Mouse (Mus musculus): ENCODE measurements around the gene R3hdm2. TPM values are rescaled to one million over a fixed set of nuclear protein-coding genes. Genes with fewer than 3 reads are reported as not detected.

The R3hdm2 gene
- total RNA-seq (2021): 100 to 1,000 TPM; 118 to 153 TPM
- long read RNA-seq, experiment 1, full-length matches to known transcripts: 39 of 122 reads
- long read RNA-seq, experiment 1, partial matches to known transcripts: 36 of 122 reads
- long read RNA-seq, experiment 1, other reads (novel, unspliced or antisense): 47 of 122 reads
- long read RNA-seq, experiment 2, full-length matches to known transcripts: 40 of 119 reads
- long read RNA-seq, experiment 2, partial matches to known transcripts: 34 of 119 reads
- long read RNA-seq, experiment 2, other reads (novel, unspliced or antisense): 45 of 119 reads

- TF ChIP-seq CTCF (IDR thresholded peaks at IDR 0.05): no peak
- intact Hi-C loops (cut with DNase I): loop anchor here (5.0 kb wide), 1 partner anchor 47 kb away; no protein-coding TSS in a partner anchor
- DNase-seq: peak; percentile 96
- Histone ChIP-seq H3K27ac (peak within 1 kb of the TSS; percentile 97), H3K4me3 (peak within 1 kb of the TSS; percentile 93)
Observed at GRCm38 (mm10) chr10:127380251-127380691, at the start of gene R3hdm2. Gene R3hdm2, plus strand, starts transcription at chr10:127380327.

DNA sequence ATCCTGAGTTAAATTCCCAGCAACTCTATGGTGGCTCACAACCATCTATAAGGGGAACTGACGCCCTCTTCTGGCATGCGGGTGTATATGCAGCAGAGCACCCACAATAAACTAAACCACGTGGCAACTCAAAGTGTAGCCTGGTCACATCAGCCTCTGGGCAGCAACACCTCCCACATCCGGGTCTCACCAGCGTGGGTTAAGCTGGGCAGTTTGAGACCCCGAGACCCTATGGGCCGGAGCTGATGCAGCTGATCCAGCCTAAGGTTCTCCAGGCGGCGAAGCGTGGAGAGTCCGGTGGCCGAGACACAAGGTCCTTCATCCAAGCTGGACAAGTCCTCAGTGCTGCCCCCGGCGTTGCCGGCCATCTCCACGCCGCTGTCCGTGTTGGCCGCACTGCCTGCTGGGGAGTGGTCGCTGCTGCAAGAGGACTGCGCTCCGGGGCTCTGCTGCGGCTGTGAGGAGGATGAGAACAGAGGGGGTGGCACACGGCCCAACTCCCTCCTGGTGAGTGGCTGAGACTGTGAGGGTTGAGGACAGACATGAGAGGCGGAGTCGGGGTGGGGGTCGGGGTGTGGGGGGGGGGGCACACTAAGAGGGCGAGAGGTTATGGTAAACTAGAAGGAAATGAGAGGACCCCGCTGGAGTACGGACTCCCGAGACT, 47.8 kb upstream of the R3hdm2 start:
- TF ChIP-seq CTCF (IDR thresholded peaks at IDR 0.05): peak; percentile 11; the same call in 1 of the 2 replicates
- no peak overlapping the region for H3K4me3 ChIP-seq
- intact Hi-C loops (cut with DNase I): loop anchor here (10.0 kb wide), 1 partner anchor 158 kb away; no protein-coding TSS in a partner anchor
- DNase-seq: peak; percentile 14
- no peak overlapping the region for H3K27ac ChIP-seq

DNA sequence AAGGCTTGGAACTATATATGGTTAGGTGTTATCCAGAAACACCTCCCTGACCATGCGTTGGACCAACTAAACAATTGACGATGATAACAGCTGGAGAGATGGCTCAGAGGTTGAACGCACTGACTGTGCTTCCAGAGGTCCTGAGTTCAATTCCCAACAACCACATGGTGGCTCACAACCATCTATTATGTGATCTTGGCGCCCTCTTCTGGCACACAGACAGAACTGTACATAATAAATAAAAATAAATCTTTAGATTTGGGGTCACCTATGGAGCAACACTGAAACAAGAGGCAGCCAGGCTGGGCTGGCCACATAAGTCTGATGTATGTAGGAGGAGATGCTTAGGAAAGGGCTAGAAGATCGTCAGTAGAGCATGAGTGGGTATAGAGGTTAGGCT, 47.0 kb upstream of the R3hdm2 start:
- intact Hi-C loops (cut with DNase I): loop anchor here (10.0 kb wide), 1 partner anchor 158 kb away; no protein-coding TSS in a partner anchor
- H3K4me3 ChIP-seq: no peak overlapping the region
- peak; percentile 49 for TF ChIP-seq CTCF (IDR thresholded peaks at IDR 0.05)
- H3K27ac ChIP-seq: no peak overlapping the region
- DNase-seq: peak; percentile 18

GRCm38 (mm10) chr10:127335271-127335670, 44.9 kb upstream of the R3hdm2 start:
- no peak overlapping the region for H3K4me3 ChIP-seq
- peak; percentile 24; the same call in 1 of the 2 replicates for TF ChIP-seq CTCF (IDR thresholded peaks at IDR 0.05)
- intact Hi-C loops (cut with DNase I): loop anchor here (5.0 to 10.0 kb wide), 2 partner anchors 160 to 202 kb away; no protein-coding TSS in a partner anchor
- DNase-seq: no peak
- H3K27ac ChIP-seq: no peak overlapping the region

GRCm38 (mm10) chr10:127336952-127337351, 43.2 kb upstream of the R3hdm2 start:
- no peak for DNase-seq
- intact Hi-C loops (cut with DNase I): loop anchor here (5.0 to 10.0 kb wide), 2 partner anchors 162 to 200 kb away; no protein-coding TSS in a partner anchor
- Histone ChIP-seq H3K27ac (no peak overlapping the region), H3K4me3 (no peak overlapping the region)
- no peak for TF ChIP-seq CTCF (IDR thresholded peaks at IDR 0.05)

GRCm38 (mm10) chr10:127337536-127338099, 42.5 kb upstream of the R3hdm2 start:
- intact Hi-C loops (cut with DNase I): loop anchor here (5.0 to 10.0 kb wide), 2 partner anchors 163 to 200 kb away; no protein-coding TSS in a partner anchor
- DNase-seq: no peak
- no peak for TF ChIP-seq CTCF (IDR thresholded peaks at IDR 0.05)
- Histone ChIP-seq H3K4me3 (no peak overlapping the region), H3K27ac (no peak overlapping the region)

GRCm38 (mm10) chr10:127338930-127339682, 41.0 kb upstream of the R3hdm2 start:
- peak; percentile 95 for TF ChIP-seq CTCF (IDR thresholded peaks at IDR 0.05)
- intact Hi-C loops (cut with DNase I): loop anchor here (5.0 to 10.0 kb wide), 2 partner anchors 164 to 198 kb away; no protein-coding TSS in a partner anchor
- H3K4me3 ChIP-seq: peak overlapping the region; percentile 73
- DNase-seq: peak; percentile 84
- H3K27ac ChIP-seq: peak overlapping the region; percentile 84

- peak; percentile 76 for DNase-seq
- peak overlapping the region; percentile 84 for H3K27ac ChIP-seq
Observed at GRCm38 (mm10) chr10:127339683-127340576, 40.2 kb upstream of the R3hdm2 start.

DNA sequence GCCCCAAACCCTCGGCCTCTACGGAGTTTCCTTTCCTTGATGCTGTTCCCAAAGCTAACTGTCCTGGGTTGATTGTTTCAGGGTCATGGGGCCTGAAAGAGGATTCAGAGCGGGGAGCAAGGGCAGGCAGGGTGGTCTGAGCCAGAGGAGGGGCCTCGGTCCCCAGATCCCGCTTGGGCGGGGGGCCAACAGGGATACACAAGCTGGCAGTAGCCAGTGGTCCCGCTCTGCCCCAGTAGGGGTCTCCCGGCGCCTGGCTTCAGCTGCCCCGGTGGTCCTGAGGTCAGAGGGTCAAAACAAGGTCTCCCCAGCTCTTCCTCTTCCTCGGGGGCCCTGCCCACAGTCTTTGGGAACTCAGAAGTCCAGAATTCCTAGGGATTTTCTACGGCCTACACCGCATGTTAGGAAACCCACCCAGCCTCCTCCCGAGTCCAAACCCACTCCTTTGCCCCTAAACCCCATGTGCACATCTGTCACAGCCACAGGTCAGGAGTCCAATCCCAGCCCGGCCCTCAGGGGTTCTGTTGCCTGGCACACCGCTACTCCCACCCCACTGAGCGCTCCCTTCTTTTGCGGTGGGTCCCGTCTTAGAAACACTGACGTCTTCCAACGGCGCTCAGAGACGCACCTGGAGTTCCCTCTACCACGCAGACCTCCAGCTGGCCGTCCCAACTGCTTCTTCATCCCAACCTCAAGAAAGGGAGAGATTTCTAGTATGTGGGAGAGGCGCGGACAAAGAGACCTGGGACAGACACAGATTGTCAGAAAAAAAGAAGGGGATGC, 39.4 kb upstream of the R3hdm2 start:
- TF ChIP-seq CTCF (IDR thresholded peaks at IDR 0.05): no peak
- intact Hi-C loops (cut with DNase I): no loop called here

More at GRCm38 (mm10) chr10:127339683-127340576, 40.2 kb upstream of the R3hdm2 start:
- intact Hi-C loops (cut with DNase I): loop anchor here (5.0 to 10.0 kb wide), 2 partner anchors 165 to 197 kb away; no protein-coding TSS in a partner anchor
- TF ChIP-seq CTCF (IDR thresholded peaks at IDR 0.05): no peak
- H3K4me3 ChIP-seq: peak overlapping the region; percentile 73

DNA sequence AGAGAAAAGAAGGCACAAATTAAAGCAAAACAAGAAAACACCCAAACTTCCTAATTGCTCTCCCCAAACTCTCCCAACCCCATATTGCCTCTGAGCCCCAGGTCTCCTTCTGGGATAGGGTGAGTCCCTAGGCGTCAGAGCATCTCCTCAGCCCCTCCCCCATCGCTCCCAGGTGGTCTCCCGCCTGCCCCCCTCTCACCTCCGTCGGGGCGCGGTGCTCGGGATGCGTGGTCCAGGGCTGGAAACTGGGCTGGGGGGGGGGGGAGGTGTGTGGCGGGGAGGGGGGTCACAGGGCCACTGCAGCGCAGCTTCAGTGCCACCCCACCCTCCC, 38.8 kb upstream of the R3hdm2 start:
- DNase-seq: no peak
- Histone ChIP-seq H3K4me3 (peak overlapping the region; percentile 73), H3K27ac (peak overlapping the region; percentile 69)
- no peak for TF ChIP-seq CTCF (IDR thresholded peaks at IDR 0.05)
- intact Hi-C loops (cut with DNase I): no loop called here

More for the DNA sequence above, 39.4 kb upstream of the R3hdm2 start:
- Histone ChIP-seq H3K27ac (peak overlapping the region; percentile 69), H3K4me3 (peak overlapping the region; percentile 73)
- no peak for DNase-seq
